Mouse (Mus musculus): ENCODE results near the gene March11. TPM values are rescaled to one million over a fixed set of nuclear protein-coding genes. Genes with fewer than 3 reads are reported as not detected.

Gene March11
- polyA plus RNA-seq, 1 experiment from 2014 or later, result 0.31 TPM

DNA sequence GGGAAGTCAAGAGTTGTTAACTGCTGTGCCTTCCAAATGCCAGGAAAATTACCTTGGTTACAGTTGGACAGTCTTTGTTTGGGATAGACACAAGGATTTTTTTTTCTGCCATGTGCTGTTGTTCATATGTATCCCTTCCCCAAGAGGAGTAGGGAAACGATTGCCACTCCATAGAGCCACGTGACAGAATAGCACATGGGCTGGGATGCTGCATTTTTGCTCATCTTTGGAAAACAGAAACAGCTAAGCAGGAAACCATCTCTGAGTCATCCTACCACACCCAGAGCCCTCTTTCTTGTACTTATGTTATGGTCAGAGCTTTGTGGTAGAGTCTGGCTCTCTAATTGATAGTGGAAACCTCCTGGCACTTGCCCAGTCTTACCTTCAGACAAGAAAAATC is 65.4 kb downstream of the March11 start:
- Histone ChIP-seq H3K27me3 (ENCODE audit: control insufficient read depth, insufficient read depth, low read length) (no peaks in the 10 kb centered on the region), H3K9me3 (ENCODE audit: control insufficient read depth, low read length) (no peaks in the 10 kb centered on the region), H3K36me3 (ENCODE audit: control insufficient read depth, insufficient read depth, low read length) (no peaks in the 10 kb centered on the region), H3K4me1 (ENCODE audit: control insufficient read depth in 2 of 2, insufficient read depth in 2 of 2, low read length in 2 of 2) (no peaks in the 10 kb centered on the region), H3K4me3 (ENCODE audit: control insufficient read depth in 1 of 2, insufficient read depth in 1 of 2, low read depth in 1 of 2, low read length in 2 of 2) (no peak overlapping the region), H3K9ac (ENCODE audit: low read length) (no peak overlapping the region), H3K27ac (replicated peaks in 1 of 2; ENCODE audit: control insufficient read depth in 1 of 2, insufficient read depth in 1 of 2, low read depth in 2 of 2, low read length in 2 of 2) (no peak overlapping the region), H3K4me2 (ENCODE audit: low read length) (no peak overlapping the region)
- ATAC-seq (ENCODE audit: insufficient number of reproducible peaks, insufficient read depth, low FRiP score, low read depth), result no peak
- WGBS, result 79% methylated on average over 2 of the region's 2 CpGs

DNA sequence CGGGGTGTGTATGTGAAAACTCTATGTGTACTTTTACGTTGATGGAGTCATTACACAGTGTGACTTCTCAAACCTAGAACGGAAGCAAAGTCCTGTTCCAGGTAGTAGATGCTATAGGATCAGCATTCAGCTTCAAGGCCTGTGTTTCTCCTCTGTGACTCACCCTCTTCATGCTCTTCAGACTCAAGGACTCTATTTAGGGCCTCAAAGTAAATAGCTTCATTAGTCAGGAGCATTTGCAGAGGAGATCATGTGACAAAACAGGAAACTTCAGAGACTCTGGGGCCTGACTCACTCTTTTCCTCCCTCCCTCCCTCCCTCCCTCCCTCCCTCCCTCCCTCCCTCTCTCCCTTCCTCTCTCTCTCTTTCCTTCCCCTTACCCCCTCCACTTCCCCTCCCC is 66.1 kb downstream of the March11 start:
- H3K9me3 ChIP-seq (ENCODE audit: control insufficient read depth, low read length), result no peaks in the 10 kb centered on the region
- WGBS, result 89% methylated on average over 3 of the region's 3 CpGs
- no peak for ATAC-seq (ENCODE audit: insufficient number of reproducible peaks, insufficient read depth, low FRiP score, low read depth)
- H3K4me3 ChIP-seq (ENCODE audit: control insufficient read depth in 1 of 2, insufficient read depth in 1 of 2, low read depth in 1 of 2, low read length in 2 of 2), result no peak overlapping the region
- no peak overlapping the region for H3K27ac ChIP-seq (replicated peaks in 1 of 2; ENCODE audit: control insufficient read depth in 1 of 2, insufficient read depth in 1 of 2, low read depth in 2 of 2, low read length in 2 of 2)
- no peaks in the 10 kb centered on the region for H3K36me3 ChIP-seq (ENCODE audit: control insufficient read depth, insufficient read depth, low read length)
- no peaks in the 10 kb centered on the region for H3K4me1 ChIP-seq (ENCODE audit: control insufficient read depth in 2 of 2, insufficient read depth in 2 of 2, low read length in 2 of 2)
- H3K27me3 ChIP-seq (ENCODE audit: control insufficient read depth, insufficient read depth, low read length), result no peaks in the 10 kb centered on the region
- H3K9ac ChIP-seq (ENCODE audit: low read length), result no peak overlapping the region
- H3K4me2 ChIP-seq (ENCODE audit: low read length), result no peak overlapping the region

DNA sequence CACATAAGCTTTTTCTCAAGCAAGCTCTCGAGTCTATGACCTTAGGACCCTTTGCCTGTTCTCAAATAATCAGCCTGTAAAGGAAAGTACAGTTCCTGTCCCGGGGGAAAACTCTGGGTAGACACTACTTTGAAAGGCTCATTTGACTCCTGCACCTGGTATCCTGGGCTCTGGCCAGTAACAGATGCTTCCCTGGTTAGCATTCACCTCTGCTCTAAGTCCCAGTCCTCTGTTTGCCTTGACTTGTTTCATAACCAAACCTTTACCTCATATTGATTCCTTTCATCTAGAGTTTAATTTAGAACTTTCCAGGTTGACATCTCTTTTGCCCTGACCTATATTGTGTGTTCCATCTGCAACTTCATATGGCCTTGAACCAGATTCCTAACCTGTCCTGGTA is 68.5 kb downstream of the March11 start:
- H3K27me3 ChIP-seq (ENCODE audit: control insufficient read depth, insufficient read depth, low read length), result no peaks in the 10 kb centered on the region
- WGBS, result 72% methylated on average over 2 of the region's 2 CpGs
- no peak overlapping the region for H3K27ac ChIP-seq (replicated peaks in 1 of 2; ENCODE audit: control insufficient read depth in 1 of 2, insufficient read depth in 1 of 2, low read depth in 2 of 2, low read length in 2 of 2)
- no peaks in the 10 kb centered on the region for H3K9me3 ChIP-seq (ENCODE audit: control insufficient read depth, low read length)
- H3K4me1 ChIP-seq (ENCODE audit: control insufficient read depth in 2 of 2, insufficient read depth in 2 of 2, low read length in 2 of 2), result no peaks in the 10 kb centered on the region
- no peak for ATAC-seq (ENCODE audit: insufficient number of reproducible peaks, insufficient read depth, low FRiP score, low read depth)
- no peak overlapping the region for H3K4me2 ChIP-seq (ENCODE audit: low read length)
- no peak overlapping the region for H3K4me3 ChIP-seq (ENCODE audit: control insufficient read depth in 1 of 2, insufficient read depth in 1 of 2, low read depth in 1 of 2, low read length in 2 of 2)
- H3K36me3 ChIP-seq (ENCODE audit: control insufficient read depth, insufficient read depth, low read length), result no peaks in the 10 kb centered on the region
- H3K9ac ChIP-seq (ENCODE audit: low read length), result no peak overlapping the region

DNA sequence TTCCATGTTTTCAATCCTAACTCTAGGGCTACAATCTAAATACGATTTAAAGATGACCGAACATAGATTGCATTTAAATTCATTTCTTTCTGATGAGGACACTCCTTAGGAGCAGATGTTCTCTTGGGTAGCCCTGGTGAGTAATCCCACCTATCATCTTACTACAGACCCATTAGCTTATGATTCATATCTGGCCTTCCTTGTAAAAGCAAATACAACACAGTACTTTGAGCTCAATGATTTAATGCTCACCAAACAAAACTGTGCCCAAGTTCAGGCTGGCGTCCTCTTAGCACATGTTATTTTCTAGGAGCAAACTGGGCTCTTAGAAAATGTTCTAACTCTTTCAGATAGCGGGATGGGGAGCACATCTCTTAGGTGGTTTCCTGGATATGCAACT is 70.0 kb downstream of the March11 start:
- Histone ChIP-seq H3K27ac (replicated peaks in 1 of 2; ENCODE audit: control insufficient read depth in 1 of 2, insufficient read depth in 1 of 2, low read depth in 2 of 2, low read length in 2 of 2) (no peak overlapping the region), H3K36me3 (ENCODE audit: control insufficient read depth, insufficient read depth, low read length) (no peaks in the 10 kb centered on the region), H3K4me1 (ENCODE audit: control insufficient read depth in 2 of 2, insufficient read depth in 2 of 2, low read length in 2 of 2) (no peaks in the 10 kb centered on the region), H3K27me3 (ENCODE audit: control insufficient read depth, insufficient read depth, low read length) (no peaks in the 10 kb centered on the region), H3K9ac (ENCODE audit: low read length) (no peak overlapping the region), H3K4me3 (ENCODE audit: control insufficient read depth in 1 of 2, insufficient read depth in 1 of 2, low read depth in 1 of 2, low read length in 2 of 2) (no peak overlapping the region), H3K4me2 (ENCODE audit: low read length) (no peak overlapping the region), H3K9me3 (ENCODE audit: control insufficient read depth, low read length) (no peaks in the 10 kb centered on the region)
- no peak for ATAC-seq (ENCODE audit: insufficient number of reproducible peaks, insufficient read depth, low FRiP score, low read depth)
- 78% methylated on average over 4 of the region's 4 CpGs for WGBS

GRCm38 (mm10) chr15:26379831-26380230 is 71.0 kb downstream of the March11 start:
- H3K9me3 ChIP-seq (ENCODE audit: control insufficient read depth, low read length), result no peaks in the 10 kb centered on the region
- no peak overlapping the region for H3K4me3 ChIP-seq (ENCODE audit: control insufficient read depth in 1 of 2, insufficient read depth in 1 of 2, low read depth in 1 of 2, low read length in 2 of 2)
- H3K9ac ChIP-seq (ENCODE audit: low read length), result no peak overlapping the region
- no peak overlapping the region for H3K4me2 ChIP-seq (ENCODE audit: low read length)
- H3K27me3 ChIP-seq (ENCODE audit: control insufficient read depth, insufficient read depth, low read length), result no peaks in the 10 kb centered on the region
- H3K36me3 ChIP-seq (ENCODE audit: control insufficient read depth, insufficient read depth, low read length), result no peaks in the 10 kb centered on the region
- 83% methylated on average over 3 of the region's 3 CpGs for WGBS
- no peaks in the 10 kb centered on the region for H3K4me1 ChIP-seq (ENCODE audit: control insufficient read depth in 2 of 2, insufficient read depth in 2 of 2, low read length in 2 of 2)
- no peak overlapping the region for H3K27ac ChIP-seq (replicated peaks in 1 of 2; ENCODE audit: control insufficient read depth in 1 of 2, insufficient read depth in 1 of 2, low read depth in 2 of 2, low read length in 2 of 2)
- no peak for ATAC-seq (ENCODE audit: insufficient number of reproducible peaks, insufficient read depth, low FRiP score, low read depth)

GRCm38 (mm10) chr15:26380844-26381243 is 72.0 kb downstream of the March11 start:
- no peak overlapping the region for H3K4me2 ChIP-seq (ENCODE audit: low read length)
- no peaks in the 10 kb centered on the region for H3K9me3 ChIP-seq (ENCODE audit: control insufficient read depth, low read length)
- H3K4me1 ChIP-seq (ENCODE audit: control insufficient read depth in 2 of 2, insufficient read depth in 2 of 2, low read length in 2 of 2), result no peaks in the 10 kb centered on the region
- H3K27ac ChIP-seq (replicated peaks in 1 of 2; ENCODE audit: control insufficient read depth in 1 of 2, insufficient read depth in 1 of 2, low read depth in 2 of 2, low read length in 2 of 2), result no peak overlapping the region
- H3K4me3 ChIP-seq (ENCODE audit: control insufficient read depth in 1 of 2, insufficient read depth in 1 of 2, low read depth in 1 of 2, low read length in 2 of 2), result no peak overlapping the region
- WGBS, result 91% methylated on average over 1 of the region's 1 CpGs
- no peaks in the 10 kb centered on the region for H3K36me3 ChIP-seq (ENCODE audit: control insufficient read depth, insufficient read depth, low read length)
- H3K9ac ChIP-seq (ENCODE audit: low read length), result no peak overlapping the region
- no peaks in the 10 kb centered on the region for H3K27me3 ChIP-seq (ENCODE audit: control insufficient read depth, insufficient read depth, low read length)
- no peak for ATAC-seq (ENCODE audit: insufficient number of reproducible peaks, insufficient read depth, low FRiP score, low read depth)

DNA sequence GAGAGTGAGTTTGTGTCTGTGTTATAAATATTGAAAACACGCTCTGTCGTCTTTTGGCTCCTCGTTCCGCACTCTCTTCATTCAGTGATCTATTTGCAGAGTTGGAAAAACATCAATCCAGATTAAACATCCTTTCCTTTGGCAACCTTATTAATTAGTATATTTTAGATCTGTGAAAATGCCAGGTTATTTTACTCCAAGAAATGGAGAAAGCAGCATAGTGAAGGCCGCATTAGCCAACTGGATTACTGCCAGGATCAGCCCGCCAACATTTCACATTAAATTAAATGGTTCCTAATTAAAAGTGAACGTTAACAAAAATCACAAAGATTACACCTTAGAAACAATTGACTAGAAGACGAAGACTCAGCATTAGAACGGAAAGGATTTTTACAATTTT is 81.2 kb downstream of the March11 start:
- ATAC-seq (ENCODE audit: insufficient number of reproducible peaks, insufficient read depth, low FRiP score, low read depth), result no peak
- WGBS, result 87% methylated on average over 9 of the region's 9 CpGs
- no peak overlapping the region for H3K9ac ChIP-seq (ENCODE audit: low read length)
- no peaks in the 10 kb centered on the region for H3K36me3 ChIP-seq (ENCODE audit: control insufficient read depth, insufficient read depth, low read length)
- H3K4me2 ChIP-seq (ENCODE audit: low read length), result no peak overlapping the region
- H3K27me3 ChIP-seq (ENCODE audit: control insufficient read depth, insufficient read depth, low read length), result no peaks in the 10 kb centered on the region
- H3K4me1 ChIP-seq (ENCODE audit: control insufficient read depth in 2 of 2, insufficient read depth in 2 of 2, low read length in 2 of 2), result no peaks in the 10 kb centered on the region
- H3K4me3 ChIP-seq (ENCODE audit: control insufficient read depth in 1 of 2, insufficient read depth in 1 of 2, low read depth in 1 of 2, low read length in 2 of 2), result no peak overlapping the region
- no peaks in the 10 kb centered on the region for H3K9me3 ChIP-seq (ENCODE audit: control insufficient read depth, low read length)
- no peak overlapping the region for H3K27ac ChIP-seq (replicated peaks in 1 of 2; ENCODE audit: control insufficient read depth in 1 of 2, insufficient read depth in 1 of 2, low read depth in 2 of 2, low read length in 2 of 2)

GRCm38 (mm10) chr15:26396556-26396955 is 87.7 kb downstream of the March11 start:
- no peaks in the 10 kb centered on the region for H3K9me3 ChIP-seq (ENCODE audit: control insufficient read depth, low read length)
- H3K4me2 ChIP-seq (ENCODE audit: low read length), result no peak overlapping the region
- no peaks in the 10 kb centered on the region for H3K4me1 ChIP-seq (ENCODE audit: control insufficient read depth in 2 of 2, insufficient read depth in 2 of 2, low read length in 2 of 2)
- no peak overlapping the region for H3K9ac ChIP-seq (ENCODE audit: low read length)
- no peaks in the 10 kb centered on the region for H3K36me3 ChIP-seq (ENCODE audit: control insufficient read depth, insufficient read depth, low read length)
- H3K27me3 ChIP-seq (ENCODE audit: control insufficient read depth, insufficient read depth, low read length), result no peaks in the 10 kb centered on the region
- H3K4me3 ChIP-seq (ENCODE audit: control insufficient read depth in 1 of 2, insufficient read depth in 1 of 2, low read depth in 1 of 2, low read length in 2 of 2), result no peak overlapping the region
- 84% methylated on average over 2 of the region's 2 CpGs for WGBS
- ATAC-seq (ENCODE audit: insufficient number of reproducible peaks, insufficient read depth, low FRiP score, low read depth), result no peak
- H3K27ac ChIP-seq (replicated peaks in 1 of 2; ENCODE audit: control insufficient read depth in 1 of 2, insufficient read depth in 1 of 2, low read depth in 2 of 2, low read length in 2 of 2), result no peak overlapping the region
